ENCODE assay signal across 8 mouse cellular contexts in the genomic region with DNA sequence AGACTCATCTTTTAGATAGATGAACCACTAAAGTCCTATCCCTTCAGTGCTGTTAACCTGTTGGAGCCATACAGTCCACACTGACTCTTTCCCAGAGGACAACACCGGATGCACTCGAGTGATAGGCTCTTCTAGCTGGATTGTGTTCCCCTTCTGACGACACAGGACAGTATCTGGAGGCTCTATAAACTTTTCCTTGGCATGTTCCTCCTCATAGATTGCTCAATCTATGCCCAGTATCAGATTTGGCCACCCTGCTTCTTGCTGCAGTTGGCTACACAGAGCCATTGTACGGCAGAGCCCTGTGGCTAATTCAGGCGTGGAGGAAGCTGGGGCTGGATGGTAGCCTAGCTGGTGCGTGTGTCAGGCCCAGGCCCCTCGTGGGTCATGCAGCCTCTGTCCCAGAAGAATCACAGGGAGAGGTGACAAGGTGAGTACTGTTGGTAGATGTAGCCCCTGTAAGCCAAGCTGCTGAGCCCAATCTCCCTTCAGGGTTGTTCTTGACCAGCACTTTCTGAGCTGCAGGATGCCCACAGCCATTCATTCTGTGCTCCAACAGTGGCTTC. TPM values are rescaled to one million over a fixed set of nuclear protein-coding genes. Genes with fewer than 3 reads are reported as not detected.
DNase-seq lines count a peak whose midpoint lies in the region; ATAC-seq lines count a peak whose summit lies in the region.

No protein-coding gene starts in this region.

- peak overlapping the region; percentile 70; the same call in 1 of the 2 replicates for H3K9ac ChIP-seq in kidney, embryonic 15.5 days
- H3K9ac ChIP-seq in hindbrain, embryonic 14.5 days, result no peak overlapping the region
- H3K9ac ChIP-seq in midbrain, embryonic 13.5 days (replicated peaks), result no peak overlapping the region

- H3K4me3 ChIP-seq in kidney, embryonic 15.5 days (replicated peaks), result peak overlapping the region; percentile 52; the same call in 1 of the 2 replicates
- 0 out of 2 replicates have a peak overlapping the region, but pooled peaks have one; percentile 47 for H3K4me3 ChIP-seq in hindbrain, embryonic 14.5 days (replicated peaks; ENCODE audit: low read length)
- no peak overlapping the region; the same call in 1 of the 2 replicates for H3K4me3 ChIP-seq in midbrain, embryonic 13.5 days (replicated peaks)

- DNase-seq in kidney, postnatal 4 days, result no peak
- DNase-seq in adipocyte (ENCODE audit: low spot score), result peak; percentile 49
- DNase-seq in hindbrain, embryonic 14.5 days (ENCODE audit: low spot score), result no peak
- DNase-seq in layer of hippocampus, postnatal 25 days (ENCODE audit: extremely low spot score in 1 of 2, low spot score in 1 of 2), result no peak
- DNase-seq in cerebellum, adult 11 months, result no peak

- H3K4me2 ChIP-seq in kidney, embryonic 15.5 days, result peak overlapping the region; percentile 94
- H3K4me2 ChIP-seq in hindbrain, embryonic 14.5 days (replicated peaks), result peak overlapping the region; percentile 82
- peak overlapping the region; percentile 87; the same call in 1 of the 2 replicates for H3K4me2 ChIP-seq in midbrain, embryonic 13.5 days (replicated peaks)

- no peaks in the 10 kb centered on the region for H3K27me3 ChIP-seq in kidney, embryonic 15.5 days
- H3K27me3 ChIP-seq in hindbrain, embryonic 14.5 days (ENCODE audit: control insufficient read depth, insufficient read depth, low read length), result no peaks in the 10 kb centered on the region
- no peaks in the 10 kb centered on the region for H3K27me3 ChIP-seq in midbrain, embryonic 13.5 days

- H3K27ac ChIP-seq in kidney, embryonic 15.5 days, result peak overlapping the region; percentile 92; the same call in 1 of the 2 replicates
- no peak overlapping the region for H3K27ac ChIP-seq in hindbrain, embryonic 14.5 days
- no peak overlapping the region for H3K27ac ChIP-seq in midbrain, embryonic 13.5 days

- ATAC-seq in kidney, embryonic 15.5 days (replicated peaks; ENCODE audit: low FRiP score), result no peak
- ATAC-seq in hindbrain, embryonic 14.5 days (ENCODE audit: low FRiP score), result no peak
- ATAC-seq in midbrain, embryonic 13.5 days, result no peak
- no peak for ATAC-seq in cerebellum, adult (ENCODE audit: insufficient number of reproducible peaks, low FRiP score, low TSS enrichment)

- peaks cover 28% of the 10 kb centered on the region for H3K4me1 ChIP-seq in kidney, embryonic 15.5 days
- peaks cover 14% of the 10 kb centered on the region for H3K4me1 ChIP-seq in hindbrain, embryonic 14.5 days (replicated peaks; ENCODE audit: control insufficient read depth, insufficient read depth, low read length)
- H3K4me1 ChIP-seq in midbrain, embryonic 13.5 days (replicated peaks), result peaks cover 25% of the 10 kb centered on the region

- peaks cover 75% of the 10 kb centered on the region for H3K36me3 ChIP-seq in kidney, embryonic 15.5 days
- H3K36me3 ChIP-seq in hindbrain, embryonic 14.5 days (replicated peaks; ENCODE audit: control insufficient read depth, insufficient read depth), result peaks cover 72% of the 10 kb centered on the region
- peaks cover 74% of the 10 kb centered on the region for H3K36me3 ChIP-seq in midbrain, embryonic 13.5 days

- no peaks in the 10 kb centered on the region for H3K9me3 ChIP-seq in kidney, embryonic 15.5 days (replicated peaks)
- no peaks in the 10 kb centered on the region for H3K9me3 ChIP-seq in hindbrain, embryonic 14.5 days (ENCODE audit: control insufficient read depth, low read length)
- H3K9me3 ChIP-seq in midbrain, embryonic 13.5 days, result no peaks in the 10 kb centered on the region

- 80% methylated on average over 7 of the region's 7 CpGs for WGBS in kidney, embryonic 15.5 days
- 83% methylated on average over 7 of the region's 7 CpGs for WGBS in hindbrain, embryonic 14.5 days
- WGBS in midbrain, embryonic 13.5 days, result 84% methylated on average over 7 of the region's 7 CpGs

RNA-seq across cellular contexts. Expression of a gene that starts 0.7 kb away (rescaled TPM):
- 118 and 132 TPM in 2 replicates for polyA plus RNA-seq in kidney, embryonic 15.5 days (2015; fragmentation: Nextera tagmentation; extraction: Ambion mirVana)
- 70.3 and 93.3 TPM in 2 replicates for polyA plus RNA-seq in hindbrain, embryonic 14.5 days (2014; fragmentation: Nextera tagmentation; extraction: Ambion mirVana)
- 78.6 and 84.6 TPM in 2 replicates for polyA plus RNA-seq in midbrain, embryonic 13.5 days (2015; fragmentation: Nextera tagmentation; extraction: Ambion mirVana)
- total RNA-seq in layer of hippocampus, postnatal 25 days (2021), result 10 to 100 TPM; 38.2 to 42.7 TPM

RNA-seq across cellular contexts. Expression of a gene that starts 22.3 kb away (rescaled TPM):
- 25.3 and 25.8 TPM in 2 replicates for polyA plus RNA-seq in kidney, embryonic 15.5 days (2015; fragmentation: Nextera tagmentation; extraction: Ambion mirVana)
- 21.5 and 23.1 TPM in 2 replicates for polyA plus RNA-seq in hindbrain, embryonic 14.5 days (2014; fragmentation: Nextera tagmentation; extraction: Ambion mirVana)
- polyA plus RNA-seq in midbrain, embryonic 13.5 days (2015; fragmentation: Nextera tagmentation; extraction: Ambion mirVana), result 22.0 and 23.0 TPM in 2 replicates
- total RNA-seq in layer of hippocampus, postnatal 25 days (2021), result 10 to 100 TPM; 13.1 to 15.0 TPM

RNA-seq across cellular contexts. Expression of a gene that starts 22.5 kb away (rescaled TPM):
- 1.9 and 2.8 TPM in 2 replicates for polyA plus RNA-seq in kidney, embryonic 15.5 days (2015; fragmentation: Nextera tagmentation; extraction: Ambion mirVana)
- polyA plus RNA-seq in hindbrain, embryonic 14.5 days (2014; fragmentation: Nextera tagmentation; extraction: Ambion mirVana), result 1.9 and 3.4 TPM in 2 replicates
- 1.9 and 2.5 TPM in 2 replicates for polyA plus RNA-seq in midbrain, embryonic 13.5 days (2015; fragmentation: Nextera tagmentation; extraction: Ambion mirVana)
- 1 to 10 TPM; 5.6 to 6.6 TPM for total RNA-seq in layer of hippocampus, postnatal 25 days (2021)
